Mouse (Mus musculus) embryonic stem cell, embryonic (primary cell): ENCODE results near the gene Llph.

Experiments
- CTCF ChIA-PET, 4 experiments: fragments of 300-600 bp in 2 of 4; fragments of 350-600 bp in 2 of 4; sonication (Branson Sonifier 250); formaldehyde crosslinking; loops; one replicate each; lab custom pipeline; 2022; ENCODE audit warnings: inconsistent platforms in 2 of 4; lab: Charles Lee
- POLR2A ChIA-PET, 4 experiments: fragments of 300-600 bp in 2 of 4; fragments of 350-600 bp in 2 of 4; sonication (Branson Sonifier 250); formaldehyde crosslinking; loops; one replicate each; lab custom pipeline; 2022; ENCODE audit warnings: antibody characterized with exemption in 4 of 4, inconsistent platforms in 1 of 4; lab: Charles Lee

Llph gene

GRCm38 (mm10) chr10:120226871-120227661, at the start of gene Llph:
Gene Llph (plus strand): TSS chr10:120227070.
- CTCF ChIA-PET, result interaction anchor here (0.6 to 3.2 kb wide), 8 partner anchors 10 to 677 kb away, joined by 3 to 19 read pairs (median 4); partner anchors contain the start of gene Irak3 (in 2 of the 4)
- POLR2A ChIA-PET, result interaction anchor here (0.6 to 3.6 kb wide), 18 partner anchors 8 to 211 kb away, joined by 3 to 19 read pairs (median 4); partner anchors contain the start of gene Helb (in 1 of the 4)

- ChIA-PET POLR2A (interaction anchor here in 1 of 4 experiments (2.2 kb wide), 1 partner anchor 9 kb away, joined by 5 read pairs; no protein-coding TSS in a partner anchor), CTCF (no interaction called here)
Measured at GRCm38 (mm10) chr10:120182887-120183286, 44.0 kb upstream of the Llph start.

GRCm38 (mm10) chr10:120183342-120183741, 43.5 kb upstream of the Llph start:
- ChIA-PET POLR2A (interaction anchor here in 2 of 4 experiments (0.6 to 2.2 kb wide), 3 partner anchors 9 to 30 kb away, joined by 3 to 5 read pairs (median 4); no protein-coding TSS in a partner anchor), CTCF (interaction anchor here in 1 of 4 experiments (0.8 kb wide), 1 partner anchor 19 kb away, joined by 3 read pairs; the partner anchor contains the start of gene Irak3)

- POLR2A ChIA-PET, result interaction anchor here in 1 of 4 experiments (0.8 to 1.0 kb wide), 2 partner anchors 11 kb away, joined by 3 read pairs; no protein-coding TSS in a partner anchor
- CTCF ChIA-PET, result no interaction called here
Measured at GRCm38 (mm10) chr10:120188513-120188912, 38.4 kb upstream of the Llph start.

- ChIA-PET CTCF (interaction anchor here in 1 of 4 experiments (1.9 kb wide), 1 partner anchor 13 kb away, joined by 8 read pairs; the partner anchor contains the start of gene Irak3), POLR2A (no interaction called here)
Measured at GRCm38 (mm10) chr10:120189276-120189675, 37.6 kb upstream of the Llph start.

GRCm38 (mm10) chr10:120189782-120190181, 37.1 kb upstream of the Llph start:
- ChIA-PET CTCF (interaction anchor here in 2 of 4 experiments (1.0 to 1.9 kb wide), 2 partner anchors 12 kb away, joined by 3 to 8 read pairs; partner anchors contain the start of gene Irak3 (in 2 of the 2)), POLR2A (interaction anchor here in 2 of 4 experiments (0.9 to 1.0 kb wide), 2 partner anchors 8 to 10 kb away, joined by 3 to 4 read pairs; no protein-coding TSS in a partner anchor)

GRCm38 (mm10) chr10:120191165-120191564, 35.7 kb upstream of the Llph start:
- POLR2A ChIA-PET, result interaction anchor here in 1 of 4 experiments (0.9 kb wide), 1 partner anchor 8 kb away, joined by 3 read pairs; no protein-coding TSS in a partner anchor
- CTCF ChIA-PET, result interaction anchor here in 1 of 4 experiments (1.9 kb wide), 1 partner anchor 11 kb away, joined by 8 read pairs; the partner anchor contains the start of gene Irak3

- CTCF ChIA-PET, result no interaction called here
- POLR2A ChIA-PET, result interaction anchor here in 1 of 4 experiments (0.9 kb wide), 1 partner anchor 9 kb away, joined by 3 read pairs; no protein-coding TSS in a partner anchor
Measured at GRCm38 (mm10) chr10:120192278-120192677, 34.6 kb upstream of the Llph start.

GRCm38 (mm10) chr10:120193255-120193654, 33.6 kb upstream of the Llph start:
- ChIA-PET CTCF (interaction anchor here in 1 of 4 experiments (1.0 kb wide), 1 partner anchor 9 kb away, joined by 3 read pairs; the partner anchor contains the start of gene Irak3), POLR2A (no interaction called here)

- CTCF ChIA-PET, result no interaction called here
- POLR2A ChIA-PET, result interaction anchor here in 1 of 4 experiments (0.5 kb wide), 1 partner anchor 26 kb away, joined by 4 read pairs; no protein-coding TSS in a partner anchor
Measured at GRCm38 (mm10) chr10:120197061-120197835, 29.6 kb upstream of the Llph start.

- CTCF ChIA-PET, result interaction anchor here (0.6 to 1.7 kb wide), 44 partner anchors 8 to 657 kb away, joined by 3 to 13 read pairs (median 3); partner anchors contain the start of genes Helb (in 1 of the 4) and Llph (in 1 of the 4)
- POLR2A ChIA-PET, result interaction anchor here in 3 of 4 experiments (0.6 to 1.7 kb wide), 6 partner anchors 22 to 397 kb away, joined by 3 to 10 read pairs (median 3); no protein-coding TSS in a partner anchor
Measured at GRCm38 (mm10) chr10:120201131-120201921, 25.5 kb upstream of the Llph start, which contains the start of gene Tmbim4. Gene Tmbim4 (plus strand): TSS chr10:120201590.

GRCm38 (mm10) chr10:120201961-120202402, 24.9 kb upstream of the Llph start, which contains the start of gene Irak3:
Gene Irak3 (minus strand): TSS chr10:120202130.
- ChIA-PET CTCF (interaction anchor here (0.6 to 1.7 kb wide), 41 partner anchors 9 to 656 kb away, joined by 3 to 13 read pairs (median 3); partner anchors contain the start of genes Helb (in 1 of the 4) and Llph (in 1 of the 4)), POLR2A (interaction anchor here in 3 of 4 experiments (0.6 to 1.7 kb wide), 6 partner anchors 22 to 398 kb away, joined by 3 to 10 read pairs (median 3); no protein-coding TSS in a partner anchor)

- ChIA-PET CTCF (interaction anchor here (0.5 to 1.7 kb wide), 28 partner anchors 11 to 556 kb away, joined by 3 to 13 read pairs (median 3); partner anchors contain the start of genes Helb (in 1 of the 4) and Llph (in 1 of the 4)), POLR2A (interaction anchor here in 3 of 4 experiments (1.0 to 1.7 kb wide), 4 partner anchors 28 to 110 kb away, joined by 3 to 10 read pairs (median 3); no protein-coding TSS in a partner anchor)
Measured at GRCm38 (mm10) chr10:120202467-120203250, 24.2 kb upstream of the Llph start.

GRCm38 (mm10) chr10:120204591-120205210, 22.2 kb upstream of the Llph start:
- CTCF ChIA-PET, result no interaction called here
- POLR2A ChIA-PET, result interaction anchor here in 2 of 4 experiments (0.6 to 1.1 kb wide), 4 partner anchors 45 to 534 kb away, joined by 3 to 6 read pairs (median 4); no protein-coding TSS in a partner anchor

GRCm38 (mm10) chr10:120208015-120208414, 18.9 kb upstream of the Llph start:
- CTCF ChIA-PET, result no interaction called here
- POLR2A ChIA-PET, result interaction anchor here in 1 of 4 experiments (1.3 to 1.5 kb wide), 3 partner anchors 9 to 34 kb away, joined by 3 to 4 read pairs (median 3); no protein-coding TSS in a partner anchor
